In the genomic region with DNA sequence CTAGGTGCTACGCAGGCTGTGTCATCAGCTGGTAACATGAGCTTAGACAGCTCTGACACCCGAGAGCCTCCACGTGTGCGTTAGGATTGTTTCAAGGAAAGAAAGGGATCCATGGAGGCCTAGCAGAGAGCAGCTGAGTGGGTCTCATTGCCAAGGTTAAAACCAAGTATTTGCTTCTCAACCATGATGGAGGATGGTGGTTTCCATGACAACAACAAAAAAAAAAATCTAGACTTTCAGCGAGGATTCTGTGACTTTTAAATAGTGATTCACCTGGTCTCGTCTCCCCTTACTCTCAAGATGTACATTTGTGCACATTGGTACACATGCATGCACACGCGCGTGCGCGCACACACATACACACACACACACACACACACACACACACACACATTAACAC, we compare ENCODE assay signal across 26 mouse cellular contexts. TPM values are rescaled to one million over a fixed set of nuclear protein-coding genes. Genes with fewer than 3 reads are reported as not detected.
A peak's percentile ranks its signal among the peaks of the same experiment; 100 is the strongest.
DNase-seq lines count a peak whose midpoint lies in the region; ATAC-seq lines count a peak whose summit lies in the region.
"Had no signal": no experiment of that assay in that cellular context is flagged by ENCODE, and none has a peak within 500 bp of the region (broad histone marks: within the 10 kb centered on the region; RNA-seq: fewer than 3 reads in every experiment).

No protein-coding gene starts in this region.

- no peak overlapping the region for H3K4me2 ChIP-seq in embryonic facial prominence, embryonic 14.5 days (ENCODE audit: low read depth, low read length)
- no peak overlapping the region for H3K4me2 ChIP-seq in hindbrain, embryonic 15.5 days
- no peak overlapping the region for H3K4me2 ChIP-seq in hindbrain, embryonic 14.5 days (replicated peaks)
- no peak overlapping the region for H3K4me2 ChIP-seq in midbrain, embryonic 14.5 days (ENCODE audit: low read length)
- H3K4me2 ChIP-seq: embryonic facial prominence, embryonic 15.5 days; forebrain, embryonic 13.5 days; heart, embryonic 12.5 days; heart, embryonic 15.5 days; intestine, embryonic 15.5 days had no signal

- no peak overlapping the region for H3K9ac ChIP-seq in embryonic facial prominence, embryonic 14.5 days (ENCODE audit: low read depth, low read length)
- no peak overlapping the region for H3K9ac ChIP-seq in hindbrain, embryonic 15.5 days
- no peak overlapping the region for H3K9ac ChIP-seq in hindbrain, embryonic 14.5 days
- no peak overlapping the region for H3K9ac ChIP-seq in midbrain, embryonic 14.5 days (replicated peaks; ENCODE audit: low read length)
- H3K9ac ChIP-seq: embryonic facial prominence, embryonic 15.5 days; forebrain, embryonic 13.5 days; heart, embryonic 12.5 days; heart, embryonic 15.5 days; intestine, embryonic 15.5 days had no signal

- H3K36me3 ChIP-seq in embryonic facial prominence, embryonic 14.5 days (ENCODE audit: control insufficient read depth, insufficient read depth, low read length), result no peaks in the 10 kb centered on the region
- H3K36me3 ChIP-seq in embryonic facial prominence, embryonic 10.5 days (replicated peaks), result no peaks in the 10 kb centered on the region
- H3K36me3 ChIP-seq in hindbrain, embryonic 15.5 days, result 0 out of 2 replicates have a peak, but pooled peaks cover 3% of the 10 kb centered on the region
- H3K36me3 ChIP-seq in hindbrain, embryonic 14.5 days (replicated peaks; ENCODE audit: control insufficient read depth, insufficient read depth), result no peaks in the 10 kb centered on the region; the same call in 1 of the 2 replicates
- peaks cover 14% of the 10 kb centered on the region; the same call in 1 of the 2 replicates for H3K36me3 ChIP-seq in midbrain, embryonic 14.5 days (ENCODE audit: control insufficient read depth, insufficient read depth, low read length)
- H3K36me3 ChIP-seq in midbrain, embryonic 10.5 days, result no peaks in the 10 kb centered on the region
- H3K36me3 ChIP-seq: embryonic facial prominence, embryonic 15.5 days; heart, embryonic 12.5 days; heart, embryonic 15.5 days; intestine, embryonic 15.5 days had no signal

- H3K27me3 ChIP-seq in embryonic facial prominence, embryonic 14.5 days (replicated peaks; ENCODE audit: control insufficient read depth, insufficient read depth, low read length), result no peaks in the 10 kb centered on the region
- H3K27me3 ChIP-seq in embryonic facial prominence, embryonic 10.5 days (replicated peaks; ENCODE audit: low read depth, poor library complexity, severe bottlenecking), result no peaks in the 10 kb centered on the region
- no peaks in the 10 kb centered on the region for H3K27me3 ChIP-seq in hindbrain, embryonic 15.5 days
- no peaks in the 10 kb centered on the region for H3K27me3 ChIP-seq in hindbrain, embryonic 14.5 days (ENCODE audit: control insufficient read depth, insufficient read depth, low read length)
- H3K27me3 ChIP-seq in midbrain, embryonic 14.5 days (ENCODE audit: control insufficient read depth, insufficient read depth, low read length), result no peaks in the 10 kb centered on the region
- no peaks in the 10 kb centered on the region for H3K27me3 ChIP-seq in midbrain, embryonic 10.5 days (ENCODE audit: low read depth, poor library complexity, severe bottlenecking)
- H3K27me3 ChIP-seq: embryonic facial prominence, embryonic 15.5 days; forebrain, embryonic 13.5 days; heart, embryonic 15.5 days; intestine, embryonic 15.5 days had no signal

- H3K27ac ChIP-seq in embryonic facial prominence, embryonic 14.5 days (replicated peaks; ENCODE audit: low read depth, low read length), result no peak overlapping the region
- H3K27ac ChIP-seq in embryonic facial prominence, embryonic 10.5 days (replicated peaks), result no peak overlapping the region
- peak overlapping the region; percentile 32; the same call in 1 of the 2 replicates for H3K27ac ChIP-seq in hindbrain, embryonic 15.5 days (replicated peaks)
- no peak overlapping the region for H3K27ac ChIP-seq in hindbrain, embryonic 14.5 days
- H3K27ac ChIP-seq in midbrain, embryonic 14.5 days (replicated peaks; ENCODE audit: low read depth, low read length), result 0 out of 2 replicates have a peak overlapping the region, but pooled peaks have one; percentile 20
- H3K27ac ChIP-seq in midbrain, embryonic 10.5 days (replicated peaks), result no peak overlapping the region
- H3K27ac ChIP-seq: embryonic facial prominence, embryonic 15.5 days; forebrain, embryonic 13.5 days; heart, embryonic 15.5 days; intestine, embryonic 15.5 days had no signal

- WGBS in embryonic facial prominence, embryonic 14.5 days, result 72% methylated on average over 11 of the region's 11 CpGs
- WGBS in embryonic facial prominence, embryonic 10.5 days, result 78% methylated on average over 11 of the region's 11 CpGs
- 74% methylated on average over 11 of the region's 11 CpGs for WGBS in hindbrain, embryonic 15.5 days
- 80% methylated on average over 11 of the region's 11 CpGs for WGBS in hindbrain, embryonic 14.5 days
- 78% methylated on average over 11 of the region's 11 CpGs for WGBS in midbrain, embryonic 14.5 days
- 84% methylated on average over 11 of the region's 11 CpGs for WGBS in midbrain, embryonic 10.5 days

- H3K4me1 ChIP-seq in embryonic facial prominence, embryonic 14.5 days (ENCODE audit: control insufficient read depth, insufficient read depth, low read length), result no peaks in the 10 kb centered on the region
- peaks cover 5% of the 10 kb centered on the region for H3K4me1 ChIP-seq in embryonic facial prominence, embryonic 10.5 days
- H3K4me1 ChIP-seq in hindbrain, embryonic 15.5 days (replicated peaks), result peaks cover 16% of the 10 kb centered on the region
- H3K4me1 ChIP-seq in hindbrain, embryonic 14.5 days (replicated peaks; ENCODE audit: control insufficient read depth, insufficient read depth, low read length), result peaks cover 17% of the 10 kb centered on the region
- peaks cover 13% of the 10 kb centered on the region for H3K4me1 ChIP-seq in midbrain, embryonic 14.5 days (ENCODE audit: control insufficient read depth, insufficient read depth, low read length)
- peaks cover 17% of the 10 kb centered on the region for H3K4me1 ChIP-seq in midbrain, embryonic 10.5 days
- H3K4me1 ChIP-seq: embryonic facial prominence, embryonic 15.5 days; heart, embryonic 12.5 days; heart, embryonic 15.5 days; intestine, embryonic 15.5 days had no signal

- no peak for ATAC-seq in embryonic facial prominence, embryonic 14.5 days (ENCODE audit: low read depth)
- ATAC-seq in hindbrain, embryonic 15.5 days (ENCODE audit: low FRiP score, low read depth), result no peak
- ATAC-seq in hindbrain, embryonic 14.5 days (ENCODE audit: low FRiP score), result no peak
- ATAC-seq in midbrain, embryonic 14.5 days (ENCODE audit: low FRiP score, low TSS enrichment), result no peak
- ATAC-seq in megakaryocyte, adult 5-6 weeks (ENCODE audit: poor library complexity, severe bottlenecking), result no peak
- ATAC-seq: forebrain, embryonic 13.5 days; intestine, embryonic 15.5 days had no signal

- DNase-seq in embryonic facial prominence, embryonic 14.5 days (ENCODE audit: low spot score), result peak; percentile 4
- DNase-seq in embryonic facial prominence, embryonic 10.5 days (ENCODE audit: low spot score), result no peak
- DNase-seq in hindbrain, embryonic 14.5 days (ENCODE audit: low spot score), result no peak
- DNase-seq in midbrain, embryonic 14.5 days, result peak; percentile 64
- no peak for DNase-seq in midbrain, embryonic 10.5 days (ENCODE audit: low spot score)
- peak; percentile 27 for DNase-seq in R1 (ENCODE audit: low read depth, low spot score)
- DNase-seq: adrenal gland, postnatal 10 days; adrenal gland, postnatal 36 days; cerebellum, adult 11 months; cerebellum, adult 2 months; cerebellum, adult 9-11 months; cerebellum, postnatal 36 days; embryo, embryonic 11 days; gastrocnemius, postnatal 25 days; heart, adult 18-20 months; heart, postnatal 10 days; heart, postnatal 36 days; kidney, adult 11 months had no signal

- H3K4me3 ChIP-seq in embryonic facial prominence, embryonic 14.5 days (ENCODE audit: low read depth, low read length), result no peak overlapping the region
- H3K4me3 ChIP-seq in embryonic facial prominence, embryonic 10.5 days, result no peak overlapping the region
- no peak overlapping the region for H3K4me3 ChIP-seq in hindbrain, embryonic 15.5 days
- H3K4me3 ChIP-seq in hindbrain, embryonic 14.5 days (replicated peaks; ENCODE audit: low read length), result no peak overlapping the region
- H3K4me3 ChIP-seq in midbrain, embryonic 14.5 days (replicated peaks; ENCODE audit: low read depth, low read length), result no peak overlapping the region
- no peak overlapping the region for H3K4me3 ChIP-seq in midbrain, embryonic 10.5 days
- H3K4me3 ChIP-seq: embryonic facial prominence, embryonic 15.5 days; forebrain, embryonic 13.5 days; heart, embryonic 12.5 days; heart, embryonic 15.5 days; intestine, embryonic 15.5 days had no signal

- H3K9me3 ChIP-seq in embryonic facial prominence, embryonic 14.5 days (ENCODE audit: control insufficient read depth, low read length), result no peaks in the 10 kb centered on the region
- H3K9me3 ChIP-seq in embryonic facial prominence, embryonic 10.5 days, result no peaks in the 10 kb centered on the region
- H3K9me3 ChIP-seq in hindbrain, embryonic 15.5 days, result no peaks in the 10 kb centered on the region
- H3K9me3 ChIP-seq in hindbrain, embryonic 14.5 days (ENCODE audit: control insufficient read depth, low read length), result no peaks in the 10 kb centered on the region
- no peaks in the 10 kb centered on the region for H3K9me3 ChIP-seq in midbrain, embryonic 14.5 days (ENCODE audit: control insufficient read depth, low read length)
- no peaks in the 10 kb centered on the region for H3K9me3 ChIP-seq in midbrain, embryonic 10.5 days (replicated peaks)
- H3K9me3 ChIP-seq: embryonic facial prominence, embryonic 15.5 days; forebrain, embryonic 13.5 days; heart, embryonic 12.5 days; heart, embryonic 15.5 days; intestine, embryonic 15.5 days had no signal

RNA-seq across cellular contexts. Expression of a gene that starts 21.3 kb away (rescaled TPM):
- 0.81 and 0.93 TPM in 2 replicates for polyA plus RNA-seq in embryonic facial prominence, embryonic 14.5 days (2014; fragmentation: Nextera tagmentation; extraction: Ambion mirVana)
- 1.00 and 2.5 TPM in 2 replicates for polyA plus RNA-seq in embryonic facial prominence, embryonic 10.5 days (2016; fragmentation: Nextera tagmentation; extraction: Ambion mirVana)
- polyA plus RNA-seq in hindbrain, embryonic 15.5 days (2015; fragmentation: Nextera tagmentation; extraction: Ambion mirVana), result 26.2 and 26.5 TPM in 2 replicates
- 18.6 and 20.3 TPM in 2 replicates for polyA plus RNA-seq in hindbrain, embryonic 14.5 days (2014; fragmentation: Nextera tagmentation; extraction: Ambion mirVana)
- polyA plus RNA-seq in midbrain, embryonic 14.5 days (2014; fragmentation: Nextera tagmentation; extraction: Ambion mirVana), result 16.5 and 24.2 TPM in 2 replicates
- 9.1 and 17.1 TPM in 2 replicates for polyA plus RNA-seq in midbrain, embryonic 10.5 days (2016; fragmentation: Nextera tagmentation; extraction: Ambion mirVana)
- total RNA-seq in megakaryocyte, adult 5-6 weeks (2015), result not detected in 2 replicates
- total RNA-seq in megakaryocyte, adult 5-6 weeks (2017), result not detected in 2 replicates
- total RNA-seq: gastrocnemius, adult 8-10 months; heart, postnatal 10 days; heart, postnatal 36 days had no signal
- polyA plus RNA-seq: heart, embryonic 15.5 days had no signal

RNA-seq across cellular contexts. Expression of a gene that starts 39.2 kb away (rescaled TPM):
- 0.77 and 1.5 TPM in 2 replicates for polyA plus RNA-seq in embryonic facial prominence, embryonic 14.5 days (2014; fragmentation: Nextera tagmentation; extraction: Ambion mirVana)
- polyA plus RNA-seq in embryonic facial prominence, embryonic 10.5 days (2016; fragmentation: Nextera tagmentation; extraction: Ambion mirVana), result 0.11 and 0.40 TPM in 2 replicates
- polyA plus RNA-seq in hindbrain, embryonic 15.5 days (2015; fragmentation: Nextera tagmentation; extraction: Ambion mirVana), result 14.6 and 18.1 TPM in 2 replicates
- 25.6 and 29.1 TPM in 2 replicates for polyA plus RNA-seq in hindbrain, embryonic 14.5 days (2014; fragmentation: Nextera tagmentation; extraction: Ambion mirVana)
- 20.6 and 22.9 TPM in 2 replicates for polyA plus RNA-seq in midbrain, embryonic 14.5 days (2014; fragmentation: Nextera tagmentation; extraction: Ambion mirVana)
- polyA plus RNA-seq in midbrain, embryonic 10.5 days (2016; fragmentation: Nextera tagmentation; extraction: Ambion mirVana), result 0.31 and 0.35 TPM in 2 replicates
- not detected in 2 replicates for total RNA-seq in megakaryocyte, adult 5-6 weeks (2015)
- 0.04 TPM in 1 of 2 replicates, not detected in the other for total RNA-seq in megakaryocyte, adult 5-6 weeks (2017)
- total RNA-seq: gastrocnemius, postnatal 25 days; heart, postnatal 10 days; heart, postnatal 36 days had no signal

Comparison
In these comparisons a context has a peak if more than half of its experiments do, and no peak if none do; other contexts are left out.
1. DNase-seq: peak in embryonic facial prominence, embryonic 14.5 days (single experiment), midbrain, embryonic 14.5 days (single experiment) and R1 (single experiment); none in embryonic facial prominence, embryonic 10.5 days (single experiment), hindbrain, embryonic 14.5 days (single experiment) and midbrain, embryonic 10.5 days (single experiment).
2. H3K27ac ChIP-seq: peak in hindbrain, embryonic 15.5 days (single experiment) and midbrain, embryonic 14.5 days (single experiment); none in embryonic facial prominence, embryonic 14.5 days (single experiment), embryonic facial prominence, embryonic 10.5 days (single experiment), hindbrain, embryonic 14.5 days (single experiment) and midbrain, embryonic 10.5 days (single experiment).